Mouse (Mus musculus) midbrain, embryonic 12.5 days (tissue): ENCODE results near the gene Farp2. TPM values are rescaled to one million over a fixed set of nuclear protein-coding genes. Genes with fewer than 3 reads are reported as not detected.

Source experiments
- ATAC-seq: fragments of 200-750 bp; cut with Nextera tagmentation; 2 replicates; pipeline ENCODE4 v1.8.0; 2017; ENCODE audit warnings: low read depth, moderate TSS enrichment, moderate library complexity; ENCODE audit not compliant: low FRiP score
- H3K27ac ChIP-seq: fragments of 300-500 bp; sonication (generic); replicated peaks from 2 replicates; pipeline ENCODE4 v1.5.1; 2016; ENCODE audit warnings: mild to moderate bottlenecking
- H3K27me3 ChIP-seq: fragments of 300-500 bp; sonication (generic); 2 replicates; pipeline ENCODE4 v1.6.1; 2016; ENCODE audit warnings: mild to moderate bottlenecking
- H3K36me3 ChIP-seq: fragments of 300-500 bp; sonication (generic); 2 replicates; pipeline ENCODE4 v1.6.1; 2016
- H3K4me1 ChIP-seq: fragments of 300-500 bp; sonication (generic); 2 replicates; pipeline ENCODE4 v1.6.1; 2016
- H3K4me2 ChIP-seq: fragments of 300-500 bp; sonication (generic); replicated peaks from 2 replicates; pipeline ENCODE4 v1.6.1; 2016; ENCODE audit warnings: mild to moderate bottlenecking, moderate library complexity
- H3K4me3 ChIP-seq: fragments of 300-500 bp; sonication (generic); 2 replicates; pipeline ENCODE4 v1.5.1; 2016; ENCODE audit warnings: mild to moderate bottlenecking
- H3K9ac ChIP-seq: fragments of 300-500 bp; sonication (generic); replicated peaks from 2 replicates; pipeline ENCODE4 v1.6.1; 2016; ENCODE audit warnings: mild to moderate bottlenecking, moderate library complexity
- H3K9me3 ChIP-seq: fragments of 300-500 bp; sonication (generic); 2 replicates; pipeline ENCODE4 v1.6.1; 2016; ENCODE audit warnings: mild to moderate bottlenecking
- polyA plus RNA-seq: library from polyadenylated mRNA; unstranded; fragments of >200 nt; fragmentation: Nextera tagmentation; extraction: Ambion mirVana; gene quantifications from 2 replicates; pipeline ENCODE4 v1.2.1, GENCODE M21; 2016

The Farp2 gene
- polyA plus RNA-seq, 1 experiment from 2014 or later = 5.5 TPM

- H3K9ac ChIP-seq = no peak overlapping the region
- H3K4me1 ChIP-seq = peaks cover 11% of the 10 kb centered on the region
- peaks cover 12% of the 10 kb centered on the region; the same call in 1 of the 2 replicates for H3K27me3 ChIP-seq
- no peaks in the 10 kb centered on the region for H3K9me3 ChIP-seq
- H3K27ac ChIP-seq = no peak overlapping the region
- no peak for ATAC-seq
- H3K4me2 ChIP-seq = no peak overlapping the region
- H3K36me3 ChIP-seq = no peaks in the 10 kb centered on the region
- H3K4me3 ChIP-seq = no peak overlapping the region
Observed at GRCm38 (mm10) chr1:93669941-93670340, 158.1 kb downstream of the Farp2 start.

Other genes with a start within 250 kb of the Farp2 start
- gene Mterf4, start 206.2 kb upstream of the Farp2 start, polyA plus RNA-seq = 34.7 and 35.1 TPM in 2 replicates
- gene Ppp1r7, start 169.2 kb upstream of the Farp2 start, polyA plus RNA-seq = 78.7 and 81.9 TPM in 2 replicates
- 19.1 and 20.3 TPM in 2 replicates for gene Pask, start 168.6 kb upstream of the Farp2 start, polyA plus RNA-seq
- 0.13 and 0.17 TPM in 2 replicates for gene Ano7, start 138.1 kb upstream of the Farp2 start, polyA plus RNA-seq
- gene Hdlbp, start 33.3 kb upstream of the Farp2 start, polyA plus RNA-seq = 96.3 and 104 TPM in 2 replicates
- gene Stk25, start 146.6 kb downstream of the Farp2 start, polyA plus RNA-seq = 222 and 240 TPM in 2 replicates
- gene Bok, start 173.6 kb downstream of the Farp2 start, polyA plus RNA-seq = 40.6 and 43.3 TPM in 2 replicates
- gene Atg4b, start 239.4 kb downstream of the Farp2 start, polyA plus RNA-seq = 104 and 109 TPM in 2 replicates
- 37.1 and 43.7 TPM in 2 replicates for gene Thap4, start 242.8 kb downstream of the Farp2 start, polyA plus RNA-seq